29 mouse cellular contexts compared by ENCODE assay signal in the genomic region with DNA sequence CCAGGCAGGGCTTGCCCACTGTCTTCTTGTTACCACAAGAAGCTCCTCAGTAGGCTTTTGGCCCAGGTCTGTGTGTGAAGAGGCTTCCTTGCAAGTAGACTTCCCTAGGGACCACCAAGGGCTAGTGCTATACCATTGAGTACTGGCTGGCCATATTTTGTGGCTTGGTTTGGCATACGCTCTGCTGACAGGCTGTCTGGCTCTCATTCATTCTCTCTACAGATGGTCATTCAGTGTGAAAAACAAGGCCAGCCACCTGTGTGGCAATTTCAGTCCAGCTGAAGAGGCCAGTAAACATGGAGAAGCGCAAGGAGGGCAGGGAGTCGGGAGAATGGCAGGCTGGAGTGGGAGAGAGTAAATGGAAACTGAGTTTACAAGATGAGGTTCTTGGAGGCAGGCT. TPM values are rescaled to one million over a fixed set of nuclear protein-coding genes. Genes with fewer than 3 reads are reported as not detected.
DNase-seq lines count a peak whose midpoint lies in the region; ATAC-seq and TF ChIP-seq lines count a peak whose summit lies in the region.
"Had no signal": no experiment of that assay in that cellular context is flagged by ENCODE, and none has a peak within 500 bp of the region (broad histone marks: within the 10 kb centered on the region; RNA-seq: fewer than 3 reads in every experiment).

No protein-coding gene starts in this region.

- no peak for TF ChIP-seq CTCF in liver, adult 2 months (IDR thresholded peaks at IDR 0.05; ENCODE audit: low read depth, low read length)

- no peak overlapping the region for H3K4me2 ChIP-seq in forebrain, embryonic 15.5 days (replicated peaks)
- H3K4me2 ChIP-seq: heart, embryonic 12.5 days; limb, embryonic 13.5 days; lung, embryonic 14.5 days; midbrain, embryonic 13.5 days; neural tube, embryonic 13.5 days had no signal

- H3K27ac ChIP-seq in liver, adult 2 months (replicated peaks; ENCODE audit: insufficient read depth, low read depth, low read length): no peak overlapping the region
- H3K27ac ChIP-seq in forebrain, embryonic 15.5 days (replicated peaks): no peak overlapping the region
- H3K27ac ChIP-seq: layer of hippocampus, adult 2 months; limb, embryonic 13.5 days; liver, embryonic 14.5 days; midbrain, embryonic 13.5 days; neural tube, embryonic 13.5 days had no signal

- no peaks in the 10 kb centered on the region for H3K27me3 ChIP-seq in liver, adult 2 months (ENCODE audit: control insufficient read depth, insufficient read depth, low read length)
- H3K27me3 ChIP-seq in forebrain, embryonic 15.5 days: no peaks in the 10 kb centered on the region
- H3K27me3 ChIP-seq: heart, embryonic 12.5 days; limb, embryonic 13.5 days; midbrain, embryonic 13.5 days; neural tube, embryonic 13.5 days had no signal

- no peak; the same call in 1 of the 2 replicates for ATAC-seq in forebrain, embryonic 15.5 days (replicated peaks)
- ATAC-seq: forebrain, embryonic 16.5 days; midbrain, embryonic 13.5 days had no signal

- H3K36me3 ChIP-seq in liver, adult 2 months (ENCODE audit: control insufficient read depth, insufficient read depth, low read length): peaks cover 4% of the 10 kb centered on the region; the same call in 1 of the 2 replicates
- peaks cover 15% of the 10 kb centered on the region for H3K36me3 ChIP-seq in forebrain, embryonic 15.5 days
- H3K36me3 ChIP-seq: G1E had no signal

- no peak overlapping the region for H3K4me3 ChIP-seq in liver, adult 2 months (ENCODE audit: insufficient read depth, low read depth, low read length)
- no peak overlapping the region for H3K4me3 ChIP-seq in forebrain, embryonic 15.5 days
- H3K4me3 ChIP-seq: heart, embryonic 12.5 days; layer of hippocampus, adult 2 months; limb, embryonic 13.5 days; midbrain, embryonic 13.5 days; myocyte; neural tube, embryonic 13.5 days had no signal

- no peaks in the 10 kb centered on the region for H3K9me3 ChIP-seq in forebrain, embryonic 15.5 days
- H3K9me3 ChIP-seq: heart, embryonic 12.5 days; limb, embryonic 13.5 days; midbrain, embryonic 13.5 days; neural tube, embryonic 13.5 days had no signal

- TF ChIP-seq POLR2A in liver, adult 2 months (IDR thresholded peaks at IDR 0.05; ENCODE audit: extremely low read depth, insufficient read depth, low read length): no peak

- H3K4me1 ChIP-seq in liver, adult 2 months (ENCODE audit: control insufficient read depth, insufficient read depth, low read length): peaks cover 3% of the 10 kb centered on the region
- H3K4me1 ChIP-seq in forebrain, embryonic 15.5 days: peaks cover 42% of the 10 kb centered on the region

- DNase-seq in liver, adult 2 months (ENCODE audit: extremely low read depth, low read depth, low spot score): peak; percentile 16
- DNase-seq in liver: no peak
- peak; percentile 85 for DNase-seq in cerebellum, adult 11 months
- peak; percentile 96 for DNase-seq in cerebellum, adult 9-10 months
- no peak for DNase-seq in embryo, embryonic 10.5 days (ENCODE audit: low spot score)
- DNase-seq in embryo, embryonic 11 days: no peak
- DNase-seq: adrenal gland, adult 8-10 months; B cell, adult 2 months; gastrocnemius, postnatal 25 days; heart, adult 18-20 months; heart, postnatal 10 days; kidney, adult 8-10 months; kidney, postnatal 25 days; lung, embryonic 14.5 days; right cerebral cortex, postnatal 4 days; thymus, postnatal 14 days had no signal

- WGBS in liver, adult 2 months: 56% methylated on average over 3 of the region's 3 CpGs
- WGBS in forebrain, embryonic 15.5 days: 66% methylated on average over 3 of the region's 3 CpGs

- no peak overlapping the region for H3K9ac ChIP-seq in liver, adult 2 months (ENCODE audit: low read depth, low read length)
- H3K9ac ChIP-seq in forebrain, embryonic 15.5 days (replicated peaks): no peak overlapping the region
- H3K9ac ChIP-seq: heart, embryonic 12.5 days; limb, embryonic 13.5 days; liver, embryonic 14.5 days; lung, embryonic 14.5 days; midbrain, embryonic 13.5 days; neural tube, embryonic 13.5 days had no signal

- peaks cover 6% of the 10 kb centered on the region; the same call in 1 of the 2 replicates for H3K79me2 ChIP-seq in liver, adult 2 months (ENCODE audit: control insufficient read depth, insufficient read depth, low read length)

RNA-seq across cellular contexts. Expression of gene Btbd16, which starts 58.4 kb away (rescaled TPM):
- total RNA-seq in liver, adult 2 months (2014; rRNA removed): not detected in 2 replicates
- polyA plus RNA-seq in liver, adult 2 months (2012; rRNA removed): 0.06 TPM in 1 of 2 replicates, not detected in the other
- not detected in 2 replicates for polyA plus RNA-seq in forebrain, embryonic 15.5 days (2015; fragmentation: Nextera tagmentation; extraction: Ambion mirVana)
- total RNA-seq: CH12.LX had no signal
- polyA plus RNA-seq: embryonic facial prominence, embryonic 14.5 days; forebrain, embryonic 16.5 days; G1E; hindbrain, embryonic 11.5 days; lung, embryonic 14.5 days; midbrain, embryonic 13.5 days; myocyte had no signal

Comparison
In these comparisons a context has a peak if more than half of its experiments do, and no peak if none do; other contexts are left out.
1. DNase-seq: peak in liver, adult 2 months (single experiment), cerebellum, adult 11 months (single experiment) and cerebellum, adult 9-10 months (single experiment); none in liver (single experiment), embryo, embryonic 10.5 days (single experiment) and embryo, embryonic 11 days (single experiment).